Mouse (Mus musculus) stomach, embryonic 15.5 days (tissue): ENCODE data around the gene Snap91. TPM values are rescaled to one million over a fixed set of nuclear protein-coding genes. Genes with fewer than 3 reads are reported as not detected.

Source experiments
- ATAC-seq: fragments of 200-750 bp; cut with Nextera tagmentation; 2 replicates; pipeline ENCODE4 v1.8.0; 2017; ENCODE audit warnings: low read depth, moderate number of reproducible peaks, moderate TSS enrichment; ENCODE audit not compliant: insufficient read depth, low FRiP score
- H3K27ac ChIP-seq: fragments of 300-500 bp; sonication (generic); 2 replicates; pipeline ENCODE4 v1.5.1; 2015; ENCODE audit warnings: mild to moderate bottlenecking, inconsistent platforms
- H3K27me3 ChIP-seq: fragments of 300-500 bp; sonication (generic); replicated peaks from 2 replicates; pipeline ENCODE4 v1.6.1; 2015; ENCODE audit warnings: inconsistent platforms
- H3K36me3 ChIP-seq: fragments of 300-500 bp; sonication (generic); 2 replicates; pipeline ENCODE4 v1.6.1; 2015; ENCODE audit warnings: inconsistent platforms
- H3K4me1 ChIP-seq: fragments of 300-500 bp; sonication (generic); 2 replicates; pipeline ENCODE4 v1.6.1; 2015; ENCODE audit warnings: inconsistent platforms
- H3K4me2 ChIP-seq: fragments of 300-500 bp; sonication (generic); 2 replicates; pipeline ENCODE4 v1.6.1; 2015; ENCODE audit warnings: mild to moderate bottlenecking, inconsistent platforms
- H3K4me3 ChIP-seq: fragments of 300-500 bp; sonication (generic); replicated peaks from 2 replicates; pipeline ENCODE4 v1.5.1; 2015; ENCODE audit warnings: inconsistent platforms
- H3K9ac ChIP-seq: fragments of 300-500 bp; sonication (generic); 2 replicates; pipeline ENCODE4 v1.6.1; 2015; ENCODE audit warnings: inconsistent platforms
- H3K9me3 ChIP-seq: fragments of 300-500 bp; sonication (generic); 2 replicates; pipeline ENCODE4 v1.6.1; 2016; ENCODE audit warnings: inconsistent platforms
- WGBS: fragments of 180-500 bp; shearing (Covaris S2); methylation state at CpG from one replicate; pipeline ENCODE4 v1.1.7; 2015; 5-methylcytosine and 5-hydroxymethylcytosine counted together
- polyA plus RNA-seq: library from polyadenylated mRNA; unstranded; fragments of >200 nt; fragmentation: Nextera tagmentation; extraction: Ambion mirVana; gene quantifications from 2 replicates; pipeline ENCODE4 v1.2.1, GENCODE M21; 2015

Snap91 gene
- polyA plus RNA-seq, 1 experiment from 2014 or later: 4.7 TPM

GRCm38 (mm10) chr9:86810213-86810612 is 70.2 kb downstream of the Snap91 start:
- H3K4me3 ChIP-seq: no peak overlapping the region
- 78% methylated on average over 3 of the region's 3 CpGs for WGBS
- no peak overlapping the region for H3K27ac ChIP-seq
- no peaks in the 10 kb centered on the region for H3K9me3 ChIP-seq
- H3K4me2 ChIP-seq: no peak overlapping the region
- H3K9ac ChIP-seq: no peak overlapping the region
- H3K4me1 ChIP-seq: no peaks in the 10 kb centered on the region
- no peak for ATAC-seq
- no peaks in the 10 kb centered on the region for H3K27me3 ChIP-seq
- H3K36me3 ChIP-seq: no peaks in the 10 kb centered on the region

- WGBS: 35% methylated on average over 3 of the region's 3 CpGs
- H3K4me3 ChIP-seq: no peak overlapping the region
- no peaks in the 10 kb centered on the region for H3K36me3 ChIP-seq
- no peaks in the 10 kb centered on the region for H3K4me1 ChIP-seq
- no peaks in the 10 kb centered on the region for H3K9me3 ChIP-seq
- H3K27me3 ChIP-seq: no peaks in the 10 kb centered on the region
- H3K4me2 ChIP-seq: no peak overlapping the region
- no peak overlapping the region for H3K27ac ChIP-seq
- no peak for ATAC-seq
- H3K9ac ChIP-seq: no peak overlapping the region
Measured at GRCm38 (mm10) chr9:86800600-86801163, 79.8 kb downstream of the Snap91 start.

GRCm38 (mm10) chr9:86799099-86799498 is 81.4 kb downstream of the Snap91 start:
- H3K9me3 ChIP-seq: no peaks in the 10 kb centered on the region
- no peaks in the 10 kb centered on the region for H3K36me3 ChIP-seq
- H3K4me3 ChIP-seq: no peak overlapping the region
- no peaks in the 10 kb centered on the region for H3K27me3 ChIP-seq
- no peak overlapping the region for H3K27ac ChIP-seq
- no peak overlapping the region for H3K4me2 ChIP-seq
- no peaks in the 10 kb centered on the region for H3K4me1 ChIP-seq
- ATAC-seq: no peak
- WGBS: 67% methylated on average over 7 of the region's 7 CpGs
- H3K9ac ChIP-seq: no peak overlapping the region

- Histone ChIP-seq H3K4me2 (no peak overlapping the region), H3K27ac (no peak overlapping the region), H3K4me3 (no peak overlapping the region), H3K9ac (no peak overlapping the region), H3K9me3 (no peaks in the 10 kb centered on the region), H3K36me3 (no peaks in the 10 kb centered on the region), H3K4me1 (no peaks in the 10 kb centered on the region), H3K27me3 (no peaks in the 10 kb centered on the region)
- no peak for ATAC-seq
- 36% methylated on average over 7 of the region's 7 CpGs for WGBS
Measured at GRCm38 (mm10) chr9:86798686-86799085, 81.8 kb downstream of the Snap91 start.

- Histone ChIP-seq H3K4me2 (no peak overlapping the region), H3K9me3 (no peaks in the 10 kb centered on the region), H3K27ac (no peak overlapping the region), H3K36me3 (no peaks in the 10 kb centered on the region), H3K4me1 (no peaks in the 10 kb centered on the region), H3K4me3 (no peak overlapping the region), H3K9ac (no peak overlapping the region), H3K27me3 (no peaks in the 10 kb centered on the region)
- ATAC-seq: no peak
- 89% methylated on average over 5 of the region's 5 CpGs for WGBS
Measured at GRCm38 (mm10) chr9:86798129-86798528, 82.3 kb downstream of the Snap91 start.

GRCm38 (mm10) chr9:86797553-86797952 is 82.9 kb downstream of the Snap91 start:
- WGBS: 90% methylated on average over 4 of the region's 4 CpGs
- H3K27me3 ChIP-seq: 0 out of 2 replicates have a peak, but pooled peaks cover under 1% of the 10 kb centered on the region

GRCm38 (mm10) chr9:86795236-86795635 is 85.2 kb downstream of the Snap91 start:
- Histone ChIP-seq H3K27ac (no peak overlapping the region), H3K36me3 (no peaks in the 10 kb centered on the region), H3K9me3 (no peaks in the 10 kb centered on the region), H3K4me2 (no peak overlapping the region), H3K4me3 (no peak overlapping the region), H3K4me1 (no peaks in the 10 kb centered on the region), H3K27me3 (0 out of 2 replicates have a peak, but pooled peaks cover 3% of the 10 kb centered on the region), H3K9ac (no peak overlapping the region)
- WGBS: 57% methylated on average over 3 of the region's 3 CpGs
- no peak for ATAC-seq

More at GRCm38 (mm10) chr9:86797553-86797952, 82.9 kb downstream of the Snap91 start:
- no peaks in the 10 kb centered on the region for H3K4me1 ChIP-seq
- no peak overlapping the region for H3K4me3 ChIP-seq
- H3K27ac ChIP-seq: no peak overlapping the region
- no peak overlapping the region for H3K9ac ChIP-seq
- ATAC-seq: no peak
- no peaks in the 10 kb centered on the region for H3K36me3 ChIP-seq
- H3K4me2 ChIP-seq: no peak overlapping the region
- no peaks in the 10 kb centered on the region for H3K9me3 ChIP-seq

GRCm38 (mm10) chr9:86791927-86792326 is 88.5 kb downstream of the Snap91 start:
- no peak for ATAC-seq
- 64% methylated on average over 7 of the region's 7 CpGs for WGBS

GRCm38 (mm10) chr9:86789186-86789585 is 91.3 kb downstream of the Snap91 start:
- WGBS: 65% methylated on average over 6 of the region's 6 CpGs
- H3K4me3 ChIP-seq: no peak overlapping the region
- no peak for ATAC-seq
- no peak overlapping the region for H3K4me2 ChIP-seq
- no peaks in the 10 kb centered on the region for H3K36me3 ChIP-seq
- no peak overlapping the region for H3K9ac ChIP-seq
- 0 out of 2 replicates have a peak, but pooled peaks cover 3% of the 10 kb centered on the region for H3K27me3 ChIP-seq
- no peaks in the 10 kb centered on the region for H3K4me1 ChIP-seq
- H3K9me3 ChIP-seq: no peaks in the 10 kb centered on the region
- H3K27ac ChIP-seq: no peak overlapping the region

More at GRCm38 (mm10) chr9:86791927-86792326, 88.5 kb downstream of the Snap91 start:
- H3K27ac ChIP-seq: no peak overlapping the region
- H3K36me3 ChIP-seq: no peaks in the 10 kb centered on the region
- H3K9me3 ChIP-seq: no peaks in the 10 kb centered on the region
- H3K4me3 ChIP-seq: no peak overlapping the region
- H3K4me1 ChIP-seq: no peaks in the 10 kb centered on the region
- 0 out of 2 replicates have a peak, but pooled peaks cover 3% of the 10 kb centered on the region for H3K27me3 ChIP-seq
- H3K4me2 ChIP-seq: no peak overlapping the region
- no peak overlapping the region for H3K9ac ChIP-seq

- no peak overlapping the region for H3K4me3 ChIP-seq
- WGBS: 82% methylated on average over 2 of the region's 2 CpGs
- no peaks in the 10 kb centered on the region for H3K27me3 ChIP-seq
- H3K4me1 ChIP-seq: no peaks in the 10 kb centered on the region
- no peaks in the 10 kb centered on the region for H3K9me3 ChIP-seq
- no peak for ATAC-seq
- H3K4me2 ChIP-seq: no peak overlapping the region
- H3K36me3 ChIP-seq: no peaks in the 10 kb centered on the region
- H3K27ac ChIP-seq: no peak overlapping the region
- no peak overlapping the region for H3K9ac ChIP-seq
Measured at GRCm38 (mm10) chr9:86782836-86783235, 97.6 kb downstream of the Snap91 start.

GRCm38 (mm10) chr9:86781426-86781825 is 99.0 kb downstream of the Snap91 start:
- H3K4me1 ChIP-seq: no peaks in the 10 kb centered on the region
- 86% methylated on average over 4 of the region's 4 CpGs for WGBS
- H3K9me3 ChIP-seq: no peaks in the 10 kb centered on the region
- no peaks in the 10 kb centered on the region for H3K36me3 ChIP-seq
- no peaks in the 10 kb centered on the region for H3K27me3 ChIP-seq
- H3K27ac ChIP-seq: no peak overlapping the region
- H3K4me2 ChIP-seq: no peak overlapping the region
- no peak overlapping the region for H3K4me3 ChIP-seq
- no peak overlapping the region for H3K9ac ChIP-seq
- ATAC-seq: no peak

- Histone ChIP-seq H3K4me1 (no peaks in the 10 kb centered on the region), H3K36me3 (no peaks in the 10 kb centered on the region), H3K27ac (no peak overlapping the region), H3K9ac (no peak overlapping the region), H3K4me2 (no peak overlapping the region), H3K4me3 (no peak overlapping the region), H3K9me3 (no peaks in the 10 kb centered on the region), H3K27me3 (no peaks in the 10 kb centered on the region)
- WGBS: 57% methylated on average over 4 of the region's 4 CpGs
- no peak for ATAC-seq
Measured at GRCm38 (mm10) chr9:86778212-86778611, 102.2 kb downstream of the Snap91 start.

- H3K36me3 ChIP-seq: no peaks in the 10 kb centered on the region
- 48% methylated on average over 7 of the region's 7 CpGs for WGBS
- H3K4me2 ChIP-seq: no peak overlapping the region
- H3K9me3 ChIP-seq: no peaks in the 10 kb centered on the region
- no peak overlapping the region for H3K4me3 ChIP-seq
- H3K27me3 ChIP-seq: no peaks in the 10 kb centered on the region
- no peak overlapping the region for H3K27ac ChIP-seq
- H3K9ac ChIP-seq: no peak overlapping the region
- ATAC-seq: no peak
- no peaks in the 10 kb centered on the region for H3K4me1 ChIP-seq
Measured at GRCm38 (mm10) chr9:86777309-86777708, 103.1 kb downstream of the Snap91 start.
